Mouse (Mus musculus): ENCODE results near the gene Romo1.

GRCm38 (mm10) chr2:156143367-156143766 lies 472 bp upstream of the Romo1 start:
- TF ChIP-seq CTCF (IDR thresholded peaks at IDR 0.05; ENCODE audit: low read depth) (no peak), EP300 (IDR thresholded peaks at IDR 0.05; ENCODE audit: low read depth) (no peak)

Measured in heart, postnatal 0 days (tissue).